8 mouse cellular contexts compared by ENCODE assay signal in genomic region chr19:45815831-45816405, GRCm38 (mm10). TPM values are rescaled to one million over a fixed set of nuclear protein-coding genes. Genes with fewer than 3 reads are reported as not detected.
DNase-seq lines count a peak whose midpoint lies in the region; ATAC-seq and TF ChIP-seq lines count a peak whose summit lies in the region.

Kcnip2 (minus strand) TSS chr19:45816061.

- no peak within 1 kb of the TSS for H3K27ac ChIP-seq in liver, postnatal 0 days (ENCODE audit: low read depth)

- peaks cover 30% of the 10 kb centered on the region for H3K27me3 ChIP-seq in liver, postnatal 0 days (ENCODE audit: insufficient read depth, low read length)

- H3K4me2 ChIP-seq in liver, postnatal 0 days (ENCODE audit: low read depth, low read length) = peak within 1 kb of the TSS; percentile 67

- peak; percentile 45 for DNase-seq in adrenal gland, postnatal 14 days
- DNase-seq in adrenal gland, postnatal 4 days (ENCODE audit: low spot score in 2 of 2) = no peak
- DNase-seq in embryo, embryonic 9.5 days (ENCODE audit: extremely low spot score) = peak; percentile 49
- peak; percentile 52 to 57 for DNase-seq in heart, postnatal 10 days
- DNase-seq in large intestine, adult 2 months (ENCODE audit: low read depth, low spot score) = no peak
- peak; percentile 59 for DNase-seq in liver, postnatal 0 days
- peak; percentile 61 for DNase-seq in right cerebral cortex, postnatal 25 days
- no peak for DNase-seq in c-Kit-positive CD71-positive TER-119-positive erythroid progenitor cells, embryonic 14.5 days (ENCODE audit: low spot score)

- peak; percentile 74 for ATAC-seq in liver, postnatal 0 days

- intact Hi-C loops in heart, postnatal 10 days (cut with DNase I) = no loop called here

- TF ChIP-seq EP300 in liver, postnatal 0 days (IDR thresholded peaks at IDR 0.05; ENCODE audit: low read depth) = no peak

- peak within 1 kb of the TSS; percentile 46; the same call in 1 of the 2 replicates for H3K9ac ChIP-seq in liver, postnatal 0 days (replicated peaks)

- H3K4me1 ChIP-seq in liver, postnatal 0 days (ENCODE audit: insufficient read depth) = peaks cover 18% of the 10 kb centered on the region

- 0 out of 2 replicates have a peak, but pooled peaks cover 2% of the 10 kb centered on the region for H3K36me3 ChIP-seq in liver, postnatal 0 days (replicated peaks; ENCODE audit: insufficient read depth, low read length)

- no peaks in the 10 kb centered on the region for H3K9me3 ChIP-seq in liver, postnatal 0 days (ENCODE audit: low read length)

- WGBS in large intestine, adult 2 months = 7% methylated on average over 25 of the region's 29 CpGs
- WGBS in liver, postnatal 0 days (ENCODE audit: insufficient replicate concordance) = 2% methylated on average over 24 of the region's 29 CpGs

- H3K4me3 ChIP-seq in liver, postnatal 0 days (ENCODE audit: low read depth, low read length) = peak within 1 kb of the TSS; percentile 29

- peak; percentile 40 for TF ChIP-seq CTCF in liver, postnatal 0 days (IDR thresholded peaks at IDR 0.05; ENCODE audit: low read depth)

RNA-seq across cellular contexts. Expression of gene Kcnip2, which starts in this region (rescaled TPM):
- 0.19 and 0.38 TPM in 2 replicates for total RNA-seq in adrenal gland, postnatal 14 days (2021)
- 1 to 10 TPM; 1.0 to 2.5 TPM for total RNA-seq in adrenal gland, postnatal 4 days (2021)
- 100 to 1,000 TPM; 121 to 139 TPM for total RNA-seq in heart, postnatal 10 days (2021)
- 11.2 and 12.6 TPM in 2 replicates for polyA plus RNA-seq in large intestine, adult 2 months (2012; rRNA removed)
- polyA plus RNA-seq in liver, postnatal 0 days (2015; fragmentation: Nextera tagmentation; extraction: Ambion mirVana) = 0.59 and 0.71 TPM in 2 replicates

Comparison
In these comparisons a context has a peak if more than half of its experiments do, and no peak if none do; other contexts are left out.
1. RNA of gene Kcnip2 (total RNA-seq): 121 to 139 TPM in heart, postnatal 10 days; 1.0 to 2.5 TPM in adrenal gland, postnatal 4 days and 0.19 to 0.38 TPM in adrenal gland, postnatal 14 days; every median in the first group is over 10 times any median in the second.
2. Peak in DNase-seq in adrenal gland, postnatal 14 days; RNA of the gene not detected or under 1 TPM.
3. Peak in DNase-seq, ATAC-seq, H3K4me3 ChIP-seq, H3K9ac ChIP-seq and H3K4me2 ChIP-seq in liver, postnatal 0 days; RNA of the gene not detected or under 1 TPM.
4. DNase-seq: peak in embryo, embryonic 9.5 days (single experiment), heart, postnatal 10 days (2 of 2) and right cerebral cortex, postnatal 25 days (single experiment); none in adrenal gland, postnatal 4 days (0 of 2), large intestine, adult 2 months (single experiment) and c-Kit-positive CD71-positive TER-119-positive erythroid progenitor cells, embryonic 14.5 days (single experiment).